Mouse (Mus musculus) lung, adult 2 months (tissue): ENCODE measurements around the gene Sppl2b. TPM values are rescaled to one million over a fixed set of nuclear protein-coding genes. Genes with fewer than 3 reads are reported as not detected.

ENCODE experiments used
- DNase-seq: peaks from one replicate; pipeline ENCODE4 v3.0.0; 2022
- H3K4me1 ChIP-seq: fragments of 200-500 bp; 2 replicates; pipeline ENCODE4 v1.6.1; 2011; ENCODE audit warnings: low read length; ENCODE audit not compliant: control insufficient read depth, insufficient read depth
- H3K4me3 ChIP-seq: fragments of 200-500 bp; replicated peaks from 2 replicates; pipeline ENCODE3; 2011; ENCODE audit warnings: low read depth, mild to moderate bottlenecking, control low read depth, low read length; ENCODE audit errors: extremely low read depth
- CTCF ChIP-seq: fragments of 200-500 bp; IDR thresholded peaks from 2 replicates; pipeline ENCODE4 v1.5.1; 2011; ENCODE audit warnings: mild to moderate bottlenecking, low read length, control low read depth; ENCODE audit not compliant: insufficient read depth
- POLR2A ChIP-seq: fragments of 200-500 bp; IDR thresholded peaks from 2 replicates; pipeline ENCODE4 v1.6.1; 2011; ENCODE audit warnings: low read depth, mild to moderate bottlenecking, control low read depth, low read length, borderline replicate concordance; ENCODE audit errors: extremely low read depth
- WGBS: fragments of 180-500 bp; shearing (Covaris S2); methylation state at CpG from one replicate; pipeline ENCODE4 v1.1.7; 2018; 5-methylcytosine and 5-hydroxymethylcytosine counted together
- polyA plus RNA-seq: library from polyadenylated mRNA; depleted of rRNA; stranded (reverse); fragments of >200 nt; gene quantifications from 2 replicates; pipeline ENCODE4 v1.2.3, GENCODE M21; 2012

The Sppl2b gene
- polyA plus RNA-seq, 1 experiment = 93.9 TPM

- peaks cover 7% of the 10 kb centered on the region; the same call in 1 of the 2 replicates for H3K4me1 ChIP-seq
- 82% methylated on average over 7 of the region's 7 CpGs for WGBS
- no peak for DNase-seq
- H3K4me3 ChIP-seq = no peak overlapping the region
- TF ChIP-seq CTCF = no peak
- TF ChIP-seq POLR2A = no peak
These were observed 40.0 kb downstream of the Sppl2b start for GRCm38 (mm10) chr10:80895100-80895499.

DNA sequence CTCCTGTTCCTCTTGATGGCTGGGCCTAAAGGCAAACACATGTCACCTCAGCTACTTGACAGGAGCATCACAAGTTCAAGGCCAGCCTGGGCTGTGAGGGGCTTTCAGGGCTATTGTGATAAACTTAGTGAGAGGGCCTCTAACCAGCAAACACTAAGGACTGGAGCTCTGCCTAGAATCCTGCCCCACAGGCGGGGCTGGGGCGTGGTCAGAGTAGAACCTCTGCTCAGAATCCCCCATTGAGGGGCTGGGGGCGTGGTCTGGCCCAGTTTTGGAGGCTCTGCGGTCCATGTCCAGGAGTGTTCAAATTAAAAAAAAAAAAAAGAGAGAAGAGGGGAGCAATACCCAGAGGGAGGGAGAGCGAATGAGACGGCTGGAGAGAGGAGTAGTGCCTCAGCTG lies 40.6 kb downstream of the Sppl2b start:
- DNase-seq = no peak
- Histone ChIP-seq H3K4me1 (peaks cover 7% of the 10 kb centered on the region; the same call in 1 of the 2 replicates), H3K4me3 (no peak overlapping the region)
- no peak for TF ChIP-seq CTCF
- TF ChIP-seq POLR2A = no peak
- WGBS = 78% methylated on average over 6 of the region's 6 CpGs

DNA sequence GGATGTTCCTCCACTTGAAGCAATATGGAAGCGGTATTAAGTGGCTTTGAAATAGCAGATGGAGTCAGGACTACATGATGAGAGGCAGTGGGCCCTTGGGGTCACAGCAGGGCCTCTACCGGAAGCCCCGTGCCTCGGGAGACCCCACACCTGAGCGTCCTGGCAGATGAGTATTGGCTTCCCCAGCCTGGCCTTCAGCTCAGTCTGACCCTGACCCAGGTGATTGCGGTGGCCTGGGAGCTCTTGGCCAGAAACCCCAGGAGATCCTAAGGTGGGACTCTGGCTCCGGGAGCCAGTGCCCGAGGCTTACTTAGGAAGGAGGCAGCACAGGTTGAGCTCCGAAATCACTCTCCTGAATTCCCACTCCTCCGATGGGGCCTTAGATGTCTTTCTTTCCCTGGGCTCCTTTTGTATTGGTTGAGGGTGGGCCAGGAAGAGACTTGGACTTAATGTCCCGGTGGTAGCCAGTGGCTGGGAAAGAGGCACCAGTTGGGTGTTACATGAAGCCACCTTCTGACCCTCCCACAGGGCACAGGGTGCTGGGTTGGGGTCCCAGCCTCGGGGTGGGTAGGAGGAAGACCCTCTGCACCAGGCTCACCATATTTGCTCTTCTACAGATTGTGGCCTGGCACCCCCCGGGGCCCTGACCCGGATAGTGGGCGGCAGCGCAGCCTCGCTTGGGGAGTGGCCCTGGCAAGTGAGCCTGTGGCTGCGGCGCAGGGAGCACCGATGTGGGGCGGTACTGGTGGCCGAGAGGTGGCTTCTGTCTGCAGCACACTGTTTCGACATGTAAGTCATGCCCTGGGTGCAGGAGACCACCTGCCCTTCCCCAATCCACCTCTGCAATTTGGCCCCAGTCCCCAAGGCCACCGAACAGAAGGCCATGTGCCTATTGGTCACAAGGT lies 41.8 kb downstream of the Sppl2b start:
- no peak overlapping the region for H3K4me3 ChIP-seq
- 76% methylated on average over 24 of the region's 24 CpGs for WGBS
- H3K4me1 ChIP-seq = peaks cover 7% of the 10 kb centered on the region; the same call in 1 of the 2 replicates
- no peak for TF ChIP-seq POLR2A
- no peak for TF ChIP-seq CTCF
- no peak for DNase-seq

DNA sequence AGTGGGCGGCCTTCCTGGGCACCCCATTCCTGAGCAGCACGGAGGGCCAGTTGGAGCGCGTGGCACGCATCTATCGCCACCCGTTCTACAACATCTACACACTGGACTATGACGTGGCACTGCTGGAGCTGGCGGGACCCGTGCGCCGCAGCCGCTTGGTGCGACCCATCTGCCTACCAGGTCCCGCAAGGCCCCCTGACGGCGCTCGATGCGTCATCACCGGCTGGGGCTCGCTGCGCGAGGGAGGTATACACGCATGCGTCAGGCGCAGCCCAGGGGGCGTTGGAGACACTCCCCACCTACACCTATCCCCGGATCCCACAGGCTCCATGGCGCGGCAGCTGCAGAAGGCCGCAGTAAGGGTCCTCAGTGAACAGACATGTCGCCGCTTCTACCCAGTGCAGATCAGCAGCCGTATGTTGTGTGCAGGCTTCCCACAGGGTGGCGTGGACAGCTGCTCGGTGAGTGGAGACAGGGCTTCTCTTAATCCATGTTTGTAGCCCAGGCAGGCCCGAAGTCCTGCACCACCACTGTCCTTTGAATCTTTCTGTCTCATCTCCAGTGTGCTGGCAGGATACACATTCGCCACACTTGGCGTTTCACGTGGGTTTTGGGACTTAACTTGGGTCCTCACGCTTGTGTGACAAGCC lies 42.9 kb downstream of the Sppl2b start:
- peaks cover 7% of the 10 kb centered on the region; the same call in 1 of the 2 replicates for H3K4me1 ChIP-seq
- DNase-seq = no peak
- 52% methylated on average over 41 of the region's 41 CpGs for WGBS
- H3K4me3 ChIP-seq = no peak overlapping the region
- TF ChIP-seq POLR2A = no peak
- no peak for TF ChIP-seq CTCF

DNA sequence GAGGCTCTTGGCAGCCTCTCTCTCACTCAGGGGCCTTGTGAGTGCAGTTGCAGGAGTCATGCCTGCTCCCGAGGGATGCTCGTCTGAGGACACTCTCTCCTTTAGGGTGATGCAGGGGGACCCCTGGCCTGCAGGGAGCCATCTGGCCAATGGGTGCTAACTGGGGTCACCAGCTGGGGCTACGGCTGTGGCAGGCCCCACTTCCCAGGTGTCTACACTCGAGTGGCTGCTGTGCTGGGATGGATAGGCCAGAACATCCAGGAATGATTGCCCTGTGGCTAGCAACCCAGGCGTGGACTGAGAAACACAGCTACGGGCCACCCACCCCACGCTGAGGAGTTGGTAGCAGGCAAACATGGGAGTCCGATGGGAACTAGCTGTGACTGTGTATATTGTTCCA lies 44.0 kb downstream of the Sppl2b start:
- DNase-seq = no peak
- no peak for TF ChIP-seq CTCF
- TF ChIP-seq POLR2A = no peak
- Histone ChIP-seq H3K4me3 (no peak overlapping the region), H3K4me1 (peaks cover 7% of the 10 kb centered on the region; the same call in 1 of the 2 replicates)
- WGBS = 80% methylated on average over 8 of the region's 8 CpGs

- TF ChIP-seq CTCF (no peak), POLR2A (no peak)
- WGBS = 15% methylated on average over 25 of the region's 25 CpGs
- no peak for DNase-seq
- Histone ChIP-seq H3K4me1 (peaks cover 7% of the 10 kb centered on the region; the same call in 1 of the 2 replicates), H3K4me3 (peak overlapping the region; percentile 69)
These were observed 44.7 kb downstream of the Sppl2b start for GRCm38 (mm10) chr10:80899591-80900317.

- Histone ChIP-seq H3K4me3 (peak within 1 kb of the TSS; percentile 69), H3K4me1 (peaks cover 7% of the 10 kb centered on the region; the same call in 1 of the 2 replicates)
- TF ChIP-seq POLR2A = peak; percentile 87
- TF ChIP-seq CTCF = no peak
- under 1% methylated on average over 72 of the region's 72 CpGs for WGBS
- peak; percentile 95 for DNase-seq
These were observed 45.5 kb downstream of the Sppl2b start, which contains the start of gene Timm13 for GRCm38 (mm10) chr10:80900318-80901247. Gene Timm13, minus strand, starts transcription at chr10:80900969.

DNA sequence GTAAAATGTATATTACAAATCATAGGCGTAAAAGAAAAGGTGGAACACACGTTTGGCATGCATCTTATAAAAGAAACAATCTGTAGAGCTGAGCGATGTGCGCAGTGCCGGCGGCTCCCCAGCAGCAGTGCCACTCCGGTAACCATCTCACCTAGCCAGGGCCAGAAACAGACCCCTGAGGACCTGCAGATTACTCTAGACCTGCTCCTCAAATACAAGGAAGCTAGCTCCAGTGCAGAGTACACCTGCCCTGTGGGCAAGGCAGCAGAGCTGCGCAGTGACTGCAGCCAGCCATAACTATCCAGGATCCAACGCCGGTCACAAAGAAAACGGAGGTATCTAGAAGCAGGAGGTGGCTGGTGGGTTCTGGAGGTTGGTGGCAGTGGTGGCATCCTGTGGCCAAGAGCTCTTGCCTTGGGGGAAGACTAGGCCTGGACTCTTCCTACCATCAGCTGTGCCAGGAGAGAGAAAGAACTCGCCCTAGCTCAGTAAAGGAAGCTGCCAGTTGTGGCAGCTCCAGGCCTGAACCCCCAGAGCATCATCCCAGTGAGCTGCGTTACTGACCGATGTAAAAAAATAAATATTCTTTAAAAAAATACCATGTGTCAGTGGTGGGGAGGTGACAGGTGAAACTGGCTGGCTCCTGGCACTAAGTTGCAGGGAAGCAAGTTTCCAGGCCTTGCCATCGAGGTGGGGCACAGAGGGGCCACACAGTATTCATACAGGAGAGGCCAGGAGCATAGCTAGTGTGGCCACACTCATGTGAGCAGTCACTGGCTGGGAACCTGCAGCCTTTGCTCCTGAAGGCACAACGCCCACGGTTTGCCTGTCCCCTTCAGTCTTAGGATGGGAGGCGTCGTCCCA lies 46.6 kb downstream of the Sppl2b start:
- DNase-seq = no peak
- no peak overlapping the region for H3K4me3 ChIP-seq
- TF ChIP-seq CTCF = no peak
- TF ChIP-seq POLR2A = no peak
- H3K4me1 ChIP-seq = peaks cover 7% of the 10 kb centered on the region; the same call in 1 of the 2 replicates
- 87% methylated on average over 19 of the region's 19 CpGs for WGBS
